Mouse (Mus musculus): ENCODE results near the gene Blmh. TPM values are rescaled to one million over a fixed set of nuclear protein-coding genes. Genes with fewer than 3 reads are reported as not detected.

Gene Blmh
- polyA plus RNA-seq, 1 experiment: 42.0 TPM

DNA sequence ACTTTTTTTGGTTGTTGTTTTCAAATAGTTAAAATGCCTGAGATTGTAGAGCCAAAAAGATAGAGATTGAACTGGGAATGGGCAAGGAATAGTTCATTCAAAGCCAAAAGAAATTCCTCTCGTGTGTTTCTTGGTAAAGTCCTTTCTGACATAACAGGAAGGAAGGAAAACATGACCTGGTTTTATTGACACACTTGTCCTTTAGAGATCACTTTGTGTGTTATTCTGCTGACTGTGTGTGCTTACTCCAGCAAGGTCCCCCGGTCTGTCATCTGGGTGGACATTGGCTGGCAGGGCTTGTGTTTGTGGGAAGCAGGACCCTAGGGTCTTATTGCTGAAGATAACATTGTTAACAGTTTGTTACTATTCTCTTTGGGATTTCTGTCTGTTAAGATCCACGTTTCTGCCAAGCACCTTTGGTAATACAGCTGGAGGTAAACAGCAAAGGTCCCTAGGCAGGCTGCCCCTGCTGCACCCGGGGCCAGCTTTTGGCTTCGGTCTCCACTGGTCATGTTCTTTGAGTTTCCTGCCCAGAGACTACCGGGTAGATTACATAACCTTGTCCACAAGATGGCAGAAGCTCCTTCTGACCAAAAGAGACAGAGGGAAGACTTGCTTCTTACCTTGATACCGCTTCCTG, 50.2 kb downstream of the Blmh start:
- no peak overlapping the region for H3K27ac ChIP-seq (ENCODE audit: insufficient read depth, low read length)
- TF ChIP-seq POLR2A (IDR thresholded peaks at IDR 0.05; ENCODE audit: borderline replicate concordance, insufficient read depth, low read length): no peak
- no peak for TF ChIP-seq CTCF (IDR thresholded peaks at IDR 0.05; ENCODE audit: borderline replicate concordance, insufficient read depth, low read depth, low read length)
- 77% methylated on average over 7 of the region's 7 CpGs for WGBS

GRCm38 (mm10) chr11:76981570-76982141, 57.0 kb downstream of the Blmh start:
- no peaks in the 10 kb centered on the region for H3K4me1 ChIP-seq (ENCODE audit: control insufficient read depth, insufficient read depth, low read length)
- TF ChIP-seq POLR2A (IDR thresholded peaks at IDR 0.05; ENCODE audit: borderline replicate concordance, insufficient read depth, low read length) (no peak), CTCF (IDR thresholded peaks at IDR 0.05; ENCODE audit: borderline replicate concordance, insufficient read depth, low read depth, low read length) (no peak)
- 88% methylated on average over 5 of the region's 5 CpGs for WGBS
- no peak overlapping the region for H3K27ac ChIP-seq (ENCODE audit: insufficient read depth, low read length)
- H3K27me3 ChIP-seq (ENCODE audit: control insufficient read depth, insufficient read depth, low read length): no peaks in the 10 kb centered on the region
- no peak for DNase-seq
- H3K4me3 ChIP-seq (replicated peaks; ENCODE audit: insufficient read depth, low read depth, low read length): no peak overlapping the region

More for the DNA sequence above, 50.2 kb downstream of the Blmh start:
- Histone ChIP-seq H3K4me1 (ENCODE audit: control insufficient read depth, insufficient read depth, low read length) (no peaks in the 10 kb centered on the region), H3K27me3 (ENCODE audit: control insufficient read depth, insufficient read depth, low read length) (no peaks in the 10 kb centered on the region), H3K4me3 (replicated peaks; ENCODE audit: insufficient read depth, low read depth, low read length) (no peak overlapping the region)
- no peak for DNase-seq

- DNase-seq: no peak
- WGBS: 88% methylated on average over 4 of the region's 4 CpGs
- H3K4me1 ChIP-seq (ENCODE audit: control insufficient read depth, insufficient read depth, low read length): no peaks in the 10 kb centered on the region
- H3K4me3 ChIP-seq (replicated peaks; ENCODE audit: insufficient read depth, low read depth, low read length): no peak overlapping the region
- H3K27ac ChIP-seq (ENCODE audit: insufficient read depth, low read length): no peak overlapping the region
- no peaks in the 10 kb centered on the region for H3K27me3 ChIP-seq (ENCODE audit: control insufficient read depth, insufficient read depth, low read length)
- TF ChIP-seq CTCF (IDR thresholded peaks at IDR 0.05; ENCODE audit: borderline replicate concordance, insufficient read depth, low read depth, low read length) (no peak), POLR2A (IDR thresholded peaks at IDR 0.05; ENCODE audit: borderline replicate concordance, insufficient read depth, low read length) (no peak)
Measured at GRCm38 (mm10) chr11:76982415-76982814, 57.8 kb downstream of the Blmh start.

DNA sequence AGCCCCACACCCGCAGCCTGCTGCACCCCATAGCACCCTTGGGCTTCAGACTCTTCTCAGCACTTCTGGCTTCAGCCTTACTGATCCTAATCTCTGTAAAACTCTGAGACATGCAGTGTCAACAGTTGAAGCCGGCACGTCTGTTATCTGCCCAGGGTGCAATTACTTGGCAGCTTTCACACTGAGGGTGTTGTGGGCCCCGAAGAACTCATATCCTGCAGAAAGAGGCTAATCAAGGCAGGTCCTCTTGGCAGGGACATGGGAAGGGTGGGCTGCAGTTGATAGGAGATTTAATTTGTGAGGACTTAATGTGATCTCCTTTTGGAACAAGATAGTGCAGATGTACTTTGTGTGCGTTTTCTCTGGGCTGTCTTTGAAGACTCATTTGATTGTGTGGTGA, 59.0 kb downstream of the Blmh start:
- Histone ChIP-seq H3K27me3 (ENCODE audit: control insufficient read depth, insufficient read depth, low read length) (no peaks in the 10 kb centered on the region), H3K4me1 (ENCODE audit: control insufficient read depth, insufficient read depth, low read length) (no peaks in the 10 kb centered on the region), H3K27ac (ENCODE audit: insufficient read depth, low read length) (no peak overlapping the region), H3K4me3 (replicated peaks; ENCODE audit: insufficient read depth, low read depth, low read length) (no peak overlapping the region)
- no peak for DNase-seq
- TF ChIP-seq CTCF (IDR thresholded peaks at IDR 0.05; ENCODE audit: borderline replicate concordance, insufficient read depth, low read depth, low read length) (no peak), POLR2A (IDR thresholded peaks at IDR 0.05; ENCODE audit: borderline replicate concordance, insufficient read depth, low read length) (no peak)
- WGBS: 57% methylated on average over 5 of the region's 5 CpGs

GRCm38 (mm10) chr11:76984173-76984572, 59.6 kb downstream of the Blmh start:
- no peak for DNase-seq
- no peak overlapping the region for H3K4me3 ChIP-seq (replicated peaks; ENCODE audit: insufficient read depth, low read depth, low read length)
- TF ChIP-seq CTCF (IDR thresholded peaks at IDR 0.05; ENCODE audit: borderline replicate concordance, insufficient read depth, low read depth, low read length) (no peak), POLR2A (IDR thresholded peaks at IDR 0.05; ENCODE audit: borderline replicate concordance, insufficient read depth, low read length) (no peak)
- no peaks in the 10 kb centered on the region for H3K4me1 ChIP-seq (ENCODE audit: control insufficient read depth, insufficient read depth, low read length)
- no peaks in the 10 kb centered on the region for H3K27me3 ChIP-seq (ENCODE audit: control insufficient read depth, insufficient read depth, low read length)
- H3K27ac ChIP-seq (ENCODE audit: insufficient read depth, low read length): no peak overlapping the region

DNA sequence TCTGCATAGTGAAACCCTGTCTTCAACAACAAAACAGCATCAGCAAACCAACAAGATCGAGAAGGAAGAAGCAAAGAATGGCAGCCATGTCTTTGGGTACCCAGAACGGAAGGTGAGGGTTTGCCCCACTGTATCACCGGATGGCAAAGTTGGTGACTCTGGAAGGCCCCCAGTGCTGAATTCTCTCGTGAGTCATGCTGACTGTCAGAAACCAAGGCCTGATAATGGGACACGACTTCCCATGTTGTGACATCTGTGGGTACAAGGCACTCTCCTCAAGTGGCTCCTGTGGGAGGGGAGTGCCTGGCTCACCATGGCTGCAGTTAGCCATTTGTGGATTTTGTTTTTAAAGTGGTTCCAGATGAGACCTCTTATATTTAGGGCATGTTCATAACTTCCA, 66.2 kb downstream of the Blmh start:
- H3K27me3 ChIP-seq (ENCODE audit: control insufficient read depth, insufficient read depth, low read length): no peaks in the 10 kb centered on the region
- H3K27ac ChIP-seq (ENCODE audit: insufficient read depth, low read length): no peak overlapping the region
- no peak for TF ChIP-seq CTCF (IDR thresholded peaks at IDR 0.05; ENCODE audit: borderline replicate concordance, insufficient read depth, low read depth, low read length)
- TF ChIP-seq POLR2A (IDR thresholded peaks at IDR 0.05; ENCODE audit: borderline replicate concordance, insufficient read depth, low read length): no peak
- H3K4me1 ChIP-seq (ENCODE audit: control insufficient read depth, insufficient read depth, low read length): no peaks in the 10 kb centered on the region
- DNase-seq: no peak
- 77% methylated on average over 5 of the region's 5 CpGs for WGBS
- H3K4me3 ChIP-seq (replicated peaks; ENCODE audit: insufficient read depth, low read depth, low read length): no peak overlapping the region

- 36% methylated on average over 4 of the region's 4 CpGs for WGBS
Measured at GRCm38 (mm10) chr11:76992886-76993285, 68.3 kb downstream of the Blmh start.

More at GRCm38 (mm10) chr11:76992886-76993285, 68.3 kb downstream of the Blmh start:
- Histone ChIP-seq H3K27me3 (ENCODE audit: control insufficient read depth, insufficient read depth, low read length) (no peaks in the 10 kb centered on the region; the same call in 1 of the 2 replicates), H3K4me3 (replicated peaks; ENCODE audit: insufficient read depth, low read depth, low read length) (no peak overlapping the region), H3K4me1 (ENCODE audit: control insufficient read depth, insufficient read depth, low read length) (no peaks in the 10 kb centered on the region), H3K27ac (ENCODE audit: insufficient read depth, low read length) (no peak overlapping the region)
- no peak for DNase-seq
- TF ChIP-seq POLR2A (IDR thresholded peaks at IDR 0.05; ENCODE audit: borderline replicate concordance, insufficient read depth, low read length): no peak
- TF ChIP-seq CTCF (IDR thresholded peaks at IDR 0.05; ENCODE audit: borderline replicate concordance, insufficient read depth, low read depth, low read length): no peak

All from cerebellum, adult 2 months (tissue).